ENCODE assay signal across 24 mouse cellular contexts in the genomic region with DNA sequence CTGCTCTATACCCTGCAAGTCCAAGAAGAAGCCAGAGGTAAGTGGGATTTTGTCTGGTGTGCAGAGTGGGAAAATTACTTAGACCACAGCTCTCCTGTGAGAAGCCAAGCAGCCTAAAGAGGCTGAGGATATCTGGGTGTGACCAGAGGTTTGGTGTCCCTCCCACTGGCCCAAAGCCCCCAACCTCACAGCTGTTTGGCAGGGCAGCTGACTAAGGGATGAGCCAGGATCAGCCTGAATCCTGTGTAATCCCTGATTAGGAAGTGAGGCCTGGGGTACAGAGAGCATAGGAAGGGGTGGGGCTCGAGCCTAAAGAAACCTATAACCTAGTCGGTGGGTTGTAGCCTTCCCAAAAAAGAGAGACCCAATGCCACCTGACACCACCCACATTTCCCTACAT. TPM values are rescaled to one million over a fixed set of nuclear protein-coding genes. Genes with fewer than 3 reads are reported as not detected.
"Had no signal": no experiment of that assay in that cellular context is flagged by ENCODE, and none has a peak within 500 bp of the region (broad histone marks: within the 10 kb centered on the region; RNA-seq: fewer than 3 reads in every experiment).

No protein-coding gene starts in this region.

- H3K27ac ChIP-seq: limb, embryonic 12.5 days; liver, embryonic 12.5 days; liver, embryonic 15.5 days; lung, embryonic 15.5 days; midbrain, embryonic 12.5 days; midbrain, embryonic 15.5 days; neural tube, embryonic 12.5 days; neural tube, embryonic 15.5 days; stomach, embryonic 15.5 days had no signal

- H3K9me3 ChIP-seq: kidney, embryonic 15.5 days; limb, embryonic 12.5 days; liver, embryonic 12.5 days; liver, embryonic 15.5 days; lung, embryonic 15.5 days; midbrain, embryonic 12.5 days; midbrain, embryonic 15.5 days; neural tube, embryonic 12.5 days; neural tube, embryonic 15.5 days; stomach, embryonic 15.5 days had no signal

- H3K27me3 ChIP-seq: kidney, embryonic 15.5 days; limb, embryonic 12.5 days; liver, embryonic 15.5 days; lung, embryonic 15.5 days; midbrain, embryonic 12.5 days; midbrain, embryonic 15.5 days; neural tube, embryonic 12.5 days; neural tube, embryonic 15.5 days; stomach, embryonic 15.5 days had no signal

- H3K36me3 ChIP-seq: liver, embryonic 15.5 days; lung, embryonic 15.5 days; stomach, embryonic 15.5 days had no signal

- H3K4me3 ChIP-seq: kidney, embryonic 15.5 days; left cerebral cortex, adult 2 months; limb, embryonic 12.5 days; liver, embryonic 12.5 days; liver, embryonic 15.5 days; lung, embryonic 15.5 days; midbrain, embryonic 12.5 days; midbrain, embryonic 15.5 days; neural tube, embryonic 12.5 days; neural tube, embryonic 15.5 days; stomach, embryonic 15.5 days had no signal

- DNase-seq: kidney, adult 11 months; kidney, adult 8-10 months; kidney, postnatal 10 days; kidney, postnatal 36 days; layer of hippocampus, postnatal 36 days; liver; lung, adult 18-20 months; lung, postnatal 10 days; lung, postnatal 36 days; right cerebral cortex, postnatal 25 days; spleen, adult 18-20 months; thymus, postnatal 25 days had no signal

- H3K4me2 ChIP-seq: kidney, embryonic 15.5 days; limb, embryonic 12.5 days; liver, embryonic 12.5 days; liver, embryonic 15.5 days; lung, embryonic 15.5 days; midbrain, embryonic 12.5 days; midbrain, embryonic 15.5 days; neural tube, embryonic 12.5 days; neural tube, embryonic 15.5 days; stomach, embryonic 15.5 days had no signal

- ATAC-seq: liver, embryonic 12.5 days; midbrain, embryonic 15.5 days had no signal

- H3K4me1 ChIP-seq: liver, embryonic 15.5 days; midbrain, embryonic 15.5 days; neural tube, embryonic 12.5 days; neural tube, embryonic 15.5 days had no signal

- H3K9ac ChIP-seq: kidney, embryonic 15.5 days; liver, embryonic 12.5 days; liver, embryonic 15.5 days; lung, embryonic 15.5 days; midbrain, embryonic 12.5 days; midbrain, embryonic 15.5 days; neural tube, embryonic 12.5 days; neural tube, embryonic 15.5 days; stomach, embryonic 15.5 days had no signal

RNA-seq across cellular contexts. Expression of a gene that starts 25.2 kb away (rescaled TPM):
- total RNA-seq: megakaryocyte progenitor cell, adult 5-6 weeks had no signal
